Mouse (Mus musculus) spleen, adult 12 weeks (tissue): ENCODE data around the gene Zfp386.
A peak's percentile ranks its signal among the peaks of the same experiment; 100 is the strongest.
"Not testable (repeated sequence)": the region's sequence is repeated elsewhere in the genome, so short reads cannot be mapped to it uniquely, and the experiment has no call there.

ENCODE experiments used
- DNase-seq: peaks from one replicate; pipeline ENCODE4 v3.0.0; 2022; ENCODE audit warnings: low spot score

The Zfp386 gene

DNA sequence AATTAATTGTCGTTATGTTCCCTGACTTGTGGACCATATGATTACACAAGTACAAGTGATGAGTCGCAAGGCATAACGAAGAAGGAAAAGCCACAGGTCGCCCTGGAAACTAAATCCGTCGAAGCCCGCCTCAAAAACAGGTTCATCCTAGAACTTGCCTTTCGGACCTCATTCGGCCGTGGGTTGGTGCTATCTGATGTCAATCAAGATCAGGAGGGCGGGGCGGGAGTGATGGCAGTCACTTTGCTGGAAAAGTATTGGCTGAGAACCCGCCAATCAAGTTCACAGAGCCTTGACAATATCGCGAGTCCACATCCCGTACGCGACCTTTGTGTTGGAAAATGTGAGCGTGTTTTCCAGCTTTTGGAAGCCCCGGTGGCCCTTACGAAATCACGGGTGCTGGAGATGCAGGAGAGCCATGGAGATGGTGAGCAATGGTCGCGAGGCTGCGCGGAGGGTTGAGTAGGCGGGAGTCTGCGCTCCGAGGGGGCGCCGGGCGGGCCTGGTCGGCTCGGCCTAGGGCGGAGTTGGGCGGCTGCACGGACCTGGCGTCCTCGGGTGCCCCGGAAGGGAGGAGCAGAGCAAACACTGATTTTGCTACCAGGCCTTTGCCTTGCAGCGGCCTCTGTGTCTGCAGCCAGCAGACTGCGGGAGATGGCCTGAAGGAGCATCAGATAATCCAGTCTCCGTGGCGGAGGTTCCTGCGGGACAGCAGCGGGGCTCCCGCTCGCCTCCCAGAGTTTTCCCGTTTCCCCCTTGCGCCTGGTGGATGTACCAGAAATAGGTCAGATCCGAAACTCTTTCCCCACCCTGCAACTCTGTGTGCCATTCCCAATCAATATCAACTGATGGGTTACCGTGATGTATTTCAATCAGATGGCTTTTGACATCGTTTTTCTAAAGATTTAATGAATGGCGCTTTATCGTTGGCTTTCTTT lies at the start of gene Zfp386:
Gene Zfp386 (plus strand): TSS at position 285 of the 938 bp plus-strand sequence.
- DNase-seq, result peak; percentile 84

DNA sequence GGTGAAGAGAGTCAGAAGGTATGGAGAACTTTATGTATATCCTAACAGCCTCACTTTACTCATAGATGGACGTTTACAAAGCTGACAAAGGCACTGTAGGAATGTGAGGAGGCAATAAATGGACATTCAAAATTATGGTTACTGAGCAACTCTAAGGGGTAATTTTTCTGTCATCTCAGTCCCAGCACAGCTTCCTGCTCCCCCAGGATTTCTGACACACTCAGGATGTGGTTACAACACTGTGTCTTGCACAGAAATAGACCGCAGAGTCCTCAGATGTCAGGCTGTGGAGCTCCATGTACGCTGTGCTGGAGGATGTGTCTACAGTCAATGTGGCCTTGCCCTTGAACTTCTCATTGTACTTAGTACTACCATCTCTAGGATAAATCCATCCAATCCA lies 47.7 kb upstream of the Zfp386 start:
- not testable (repeated sequence) for DNase-seq

DNA sequence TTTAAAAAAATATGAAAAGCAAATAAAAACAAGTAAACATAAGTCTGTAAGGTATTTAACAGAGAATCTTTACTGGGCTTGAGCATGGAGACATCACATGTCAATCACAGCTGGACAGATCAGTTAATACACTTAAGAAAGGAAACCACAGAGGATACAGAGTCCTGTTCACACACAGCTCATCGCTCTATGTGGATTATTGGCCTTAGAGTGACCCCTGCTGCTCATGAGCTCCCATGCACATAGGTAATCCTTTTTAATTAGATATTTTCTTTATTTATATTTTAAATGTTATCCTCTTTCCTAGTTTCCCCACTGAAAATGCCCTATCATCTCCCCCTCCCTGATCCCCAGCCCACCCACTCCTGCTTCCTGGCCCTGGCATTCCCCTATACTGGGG lies 44.6 kb upstream of the Zfp386 start:
- DNase-seq, result not testable (repeated sequence)

DNA sequence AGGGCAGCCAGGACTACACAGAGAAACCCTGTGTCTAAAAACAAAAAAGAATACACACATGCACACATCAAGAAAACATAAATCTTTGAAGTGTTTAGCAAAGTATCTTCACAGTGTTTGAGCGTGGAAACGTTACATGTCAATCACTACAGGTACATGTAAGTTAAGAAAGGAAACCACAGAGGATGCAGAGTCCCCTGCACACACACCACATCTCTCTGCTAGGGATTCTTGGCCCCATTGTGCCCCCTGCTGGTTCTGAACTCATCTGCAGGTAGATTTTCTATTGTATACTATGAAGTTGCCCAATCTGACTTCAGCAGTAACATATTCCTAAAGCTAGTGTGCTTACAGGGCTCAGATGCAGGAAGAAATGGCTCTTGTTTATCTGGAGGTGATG lies 36.7 kb upstream of the Zfp386 start:
- DNase-seq, result no peak

DNA sequence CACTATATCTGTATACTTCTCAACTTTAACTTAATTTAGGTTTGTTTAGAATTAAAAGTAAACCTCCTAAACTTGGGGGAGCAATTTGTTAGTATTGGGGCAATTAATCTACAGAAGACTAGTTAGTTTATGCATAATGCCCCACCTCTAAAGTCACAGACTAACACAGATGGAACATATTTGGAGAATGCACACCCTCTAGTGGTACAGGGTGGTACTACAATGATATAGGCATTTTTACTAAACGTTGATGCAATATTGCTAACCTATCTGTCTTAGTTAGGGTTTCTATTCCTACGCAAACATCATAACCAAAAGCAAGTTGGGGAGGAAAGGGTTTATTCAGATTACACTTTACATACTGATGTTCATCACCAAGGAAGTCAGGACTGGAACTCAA lies 19.4 kb upstream of the Zfp386 start:
- no peak for DNase-seq

DNA sequence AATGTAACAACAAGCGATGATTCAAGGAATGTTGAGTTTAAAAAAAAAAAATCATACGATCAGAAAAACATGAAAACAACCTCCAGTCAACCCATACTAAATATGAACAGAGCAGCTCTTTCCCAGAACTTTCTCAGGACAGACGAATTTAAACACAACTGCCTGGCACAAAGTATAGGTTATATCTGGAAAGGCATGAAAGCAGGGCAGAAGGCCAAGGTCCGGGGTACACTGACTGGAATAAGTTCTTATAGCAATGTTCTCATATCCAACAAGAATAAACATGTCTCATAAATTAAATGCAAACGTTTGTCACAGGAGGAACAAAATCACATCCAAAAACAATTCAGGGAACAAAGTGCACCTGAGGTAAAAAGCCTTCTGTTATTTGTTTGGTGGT lies 12.2 kb upstream of the Zfp386 start:
- DNase-seq, result no peak

DNA sequence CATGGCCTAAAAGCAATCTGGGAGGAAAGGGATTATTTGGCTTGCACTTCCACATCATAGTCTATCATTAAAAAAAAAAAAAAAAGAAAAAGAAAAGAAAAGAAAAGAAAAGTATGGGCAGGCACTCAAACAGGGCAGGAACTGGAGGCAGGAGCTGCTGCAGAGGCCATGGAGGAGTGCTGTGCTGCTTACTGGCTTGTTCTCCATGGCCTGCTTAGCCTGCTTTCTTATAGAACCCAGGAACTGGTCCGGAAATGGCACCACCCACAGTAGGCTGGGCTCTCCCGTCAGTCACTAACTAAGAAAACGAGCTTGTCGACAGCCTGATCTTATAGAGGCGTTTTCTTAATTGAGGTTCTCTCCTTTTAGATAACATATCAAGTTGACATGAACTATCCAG lies 2.7 kb upstream of the Zfp386 start:
- no peak for DNase-seq

DNA sequence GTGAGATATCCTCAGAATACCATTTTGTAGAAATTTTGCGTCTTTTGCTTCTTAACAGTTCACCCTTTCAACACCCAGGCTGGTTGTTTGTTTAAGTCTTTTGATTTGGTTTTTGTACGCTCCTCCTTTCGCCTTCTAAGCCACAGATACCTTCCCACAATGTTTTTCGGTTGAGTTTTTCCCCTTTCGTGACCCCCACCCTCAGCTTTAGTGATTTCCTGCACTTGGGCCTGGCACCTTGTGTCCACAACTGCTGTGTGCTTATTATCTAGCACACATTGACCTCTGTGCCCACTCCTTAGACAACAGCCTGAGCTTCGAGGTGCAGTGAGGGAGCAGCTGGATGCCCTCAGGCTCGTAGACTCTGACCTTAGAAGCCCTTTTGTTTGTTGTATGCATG lies 1.2 kb downstream of the Zfp386 start:
- DNase-seq, result no peak

DNA sequence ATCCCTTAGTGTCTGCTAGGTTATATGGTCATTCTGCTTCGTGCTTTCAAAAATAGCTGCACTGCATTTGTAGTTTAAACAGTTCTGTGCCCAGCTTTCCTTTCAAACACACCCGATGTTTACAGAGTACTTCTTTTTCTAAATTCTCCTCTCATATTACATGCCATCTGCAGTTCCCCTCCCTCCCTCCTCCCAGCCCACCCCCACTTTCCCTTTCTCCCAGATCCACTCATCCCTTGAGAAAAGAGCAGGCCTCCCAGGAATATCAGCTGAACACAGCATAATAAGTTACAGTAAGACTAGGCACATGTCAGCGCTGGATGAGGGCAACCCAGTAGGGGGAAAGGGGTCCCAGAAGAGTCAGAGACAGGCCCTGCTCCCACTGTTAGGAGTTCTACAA lies 1.7 kb downstream of the Zfp386 start:
- no peak for DNase-seq

DNA sequence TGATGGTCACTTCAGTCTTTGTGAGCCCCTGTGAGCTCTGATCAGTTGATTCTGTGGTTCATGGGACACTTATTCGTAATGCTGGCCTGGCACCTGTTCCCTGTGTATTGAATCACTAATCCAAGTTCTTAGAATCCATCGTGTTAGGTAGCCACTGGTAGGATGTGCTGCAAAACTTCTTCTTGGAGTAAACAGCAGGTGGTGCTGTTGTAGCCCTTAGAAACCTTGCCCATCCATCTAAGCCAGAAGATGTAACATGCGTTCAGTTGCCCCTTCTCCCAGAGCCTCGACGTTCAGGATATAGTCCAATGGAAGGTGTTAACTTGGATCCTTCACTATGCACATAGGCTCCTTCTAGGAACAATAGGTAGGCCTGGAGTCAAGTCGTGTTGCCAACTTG lies 2.2 kb downstream of the Zfp386 start:
- DNase-seq, result no peak

DNA sequence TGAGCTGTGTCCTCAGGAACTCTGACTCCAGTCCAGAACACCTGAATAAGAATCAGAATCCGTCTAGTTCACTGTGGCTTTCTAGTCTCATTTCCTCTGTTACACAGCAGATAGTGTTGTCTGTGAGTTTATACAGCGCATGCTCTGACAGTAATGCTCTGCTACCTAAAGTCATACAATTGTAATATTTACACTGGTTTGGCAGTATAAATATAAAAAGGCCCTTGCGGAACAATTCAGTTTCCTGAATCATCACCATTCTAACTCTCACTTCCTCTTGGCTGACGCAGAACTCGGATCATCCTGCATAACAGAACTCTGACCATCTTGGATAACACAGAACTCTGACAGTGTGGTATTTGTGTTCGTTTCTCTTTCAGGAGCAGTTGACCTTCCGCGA lies 6.8 kb downstream of the Zfp386 start:
- DNase-seq, result no peak

DNA sequence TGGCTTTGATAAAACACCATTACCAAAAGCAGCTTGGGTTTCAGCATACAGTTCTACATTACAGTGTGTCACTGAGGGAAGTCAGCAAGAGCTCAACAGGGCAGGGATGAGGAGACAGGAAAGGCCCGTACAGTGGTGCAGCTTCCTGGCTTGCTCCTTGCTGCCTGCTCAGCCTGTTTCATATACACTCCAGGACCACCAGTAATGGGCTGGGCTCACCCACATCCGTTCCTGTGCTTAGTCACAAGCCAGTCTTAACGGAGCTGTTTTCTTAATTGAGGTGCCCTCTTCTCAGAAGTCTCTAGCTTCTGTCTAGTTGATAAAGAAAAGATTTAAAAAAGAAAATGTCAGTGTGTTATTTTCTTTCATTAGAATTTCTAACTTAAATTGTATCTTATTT lies 8.6 kb downstream of the Zfp386 start:
- no peak for DNase-seq

DNA sequence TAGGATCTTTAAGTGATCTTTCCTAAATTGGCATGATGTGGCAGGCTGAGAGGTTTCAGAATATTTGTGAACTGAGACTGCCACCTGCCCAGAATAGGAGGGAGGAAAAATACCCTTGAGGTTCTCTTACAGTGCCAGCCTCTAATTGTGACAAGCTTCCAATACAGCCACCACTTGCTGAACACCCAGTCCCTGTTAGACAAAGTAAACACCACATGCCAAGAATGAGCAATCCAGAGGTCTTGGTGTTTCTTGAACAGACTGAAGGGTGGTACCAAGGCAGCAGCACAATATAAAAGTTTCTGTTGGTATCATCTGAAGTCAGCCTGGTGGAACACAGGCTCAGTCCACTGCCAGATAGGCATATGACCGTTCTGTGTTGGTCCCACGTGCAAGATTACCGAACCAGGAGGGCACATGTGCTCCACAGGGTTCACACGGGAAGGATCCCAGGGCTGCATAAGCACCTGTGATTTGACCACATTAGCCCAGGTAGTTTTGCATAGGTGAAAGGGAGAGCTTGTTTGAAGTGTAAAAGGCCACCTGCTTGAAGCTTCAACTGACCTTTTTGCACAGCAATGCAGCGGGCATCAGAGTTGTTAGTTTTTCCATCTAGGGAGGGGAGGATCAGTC lies 14.2 kb downstream of the Zfp386 start:
- no peak for DNase-seq

DNA sequence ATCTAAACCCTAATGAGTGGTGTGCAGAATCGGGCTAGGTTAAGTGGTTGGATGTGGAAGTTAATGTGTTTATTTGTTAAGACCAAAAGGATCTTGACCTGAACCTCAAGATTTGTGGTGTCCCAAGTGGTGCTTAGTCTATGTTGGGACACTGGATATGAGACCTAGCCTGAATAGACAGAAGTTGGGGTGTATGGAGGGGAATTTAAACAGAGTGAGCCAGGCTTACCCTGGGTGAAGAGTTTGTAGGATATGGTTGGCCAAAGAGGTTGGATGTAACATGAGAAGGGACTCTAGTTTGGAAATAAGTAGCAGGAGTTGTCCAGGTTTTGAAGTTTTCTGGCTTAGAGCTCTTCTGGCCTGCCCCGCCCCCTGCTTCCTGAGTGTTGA lies 14.7 kb downstream of the Zfp386 start:
- no peak for DNase-seq

DNA sequence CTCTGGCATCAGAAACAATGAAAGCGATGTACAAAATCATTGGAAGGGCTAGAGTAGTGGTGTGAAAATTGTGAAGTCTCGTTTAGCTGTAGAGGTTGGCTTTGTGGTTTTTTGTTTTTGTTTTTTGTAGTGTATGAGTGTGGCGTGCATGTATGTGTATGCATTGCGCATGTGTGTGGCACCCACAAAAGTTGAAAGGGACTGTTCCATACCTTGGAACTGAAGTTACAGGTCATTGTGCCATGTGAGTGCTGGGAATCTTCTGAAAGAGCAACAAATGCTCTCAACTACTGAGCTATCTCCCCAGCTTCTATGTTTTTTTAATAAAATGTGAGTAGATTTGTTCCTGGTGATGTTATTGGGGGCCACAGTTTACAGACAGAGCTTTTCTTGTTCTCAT lies 15.5 kb downstream of the Zfp386 start:
- no peak for DNase-seq

DNA sequence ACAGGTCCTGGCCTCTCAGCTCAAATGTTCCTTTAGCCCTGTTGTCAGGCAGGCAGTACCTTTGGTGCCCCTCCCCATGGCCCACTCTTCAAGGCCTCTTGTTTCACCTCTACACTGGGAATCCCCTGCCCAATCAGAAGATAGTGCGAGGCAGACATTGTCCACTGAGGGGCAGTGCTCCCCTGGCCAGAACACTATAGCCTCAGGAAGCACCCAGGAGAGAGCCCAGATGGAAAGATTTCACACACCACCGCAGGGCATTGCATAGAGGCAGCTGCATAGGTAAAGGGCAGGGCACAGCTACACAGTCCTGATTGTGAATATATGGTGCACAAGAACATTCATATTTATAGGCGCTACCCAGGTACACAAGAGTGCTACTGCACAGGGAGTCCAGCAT lies 23.5 kb downstream of the Zfp386 start:
- no peak for DNase-seq

DNA sequence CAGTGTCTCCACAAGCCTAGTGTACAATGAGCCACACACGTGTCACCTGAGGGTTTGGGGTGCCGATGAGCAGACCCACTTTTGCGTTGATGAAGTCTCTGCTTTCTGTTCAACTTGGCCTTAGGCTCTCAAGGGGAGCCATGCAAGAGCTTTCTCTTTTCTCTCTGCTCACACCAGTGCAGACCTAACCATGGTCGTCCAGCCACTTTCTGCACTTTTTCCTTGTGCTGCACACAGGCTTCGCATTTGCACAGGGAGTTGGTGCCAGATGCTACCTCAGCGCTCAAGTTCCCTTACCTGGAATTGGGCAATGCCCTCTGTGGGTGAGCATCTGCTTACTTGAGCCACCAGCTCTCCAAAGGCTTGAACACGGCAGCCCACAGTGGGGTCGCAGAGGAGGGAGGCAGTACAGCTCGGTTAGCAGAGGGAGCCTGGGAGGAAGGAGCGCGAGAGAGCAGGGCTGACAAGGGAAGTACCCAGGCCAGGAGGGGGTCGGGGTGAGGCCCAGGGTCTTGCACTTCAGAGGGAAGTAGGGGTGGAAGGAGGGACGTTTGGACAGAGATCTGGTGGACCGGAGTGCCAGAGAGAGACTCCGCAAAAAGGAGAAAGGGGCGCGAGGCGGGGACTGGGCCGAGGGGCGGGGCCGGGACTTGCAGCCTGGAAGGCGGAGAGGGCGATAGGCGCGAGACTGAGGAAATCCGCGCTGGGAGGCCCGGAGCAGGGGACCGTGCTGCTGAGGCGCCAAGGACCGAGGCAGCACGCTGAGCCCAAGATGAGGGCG lies 29.7 kb downstream of the Zfp386 start, which contains the start of gene Vipr2:
Gene Vipr2 (plus strand): TSS at position 653 of the 781 bp plus-strand sequence.
- DNase-seq, result no peak

DNA sequence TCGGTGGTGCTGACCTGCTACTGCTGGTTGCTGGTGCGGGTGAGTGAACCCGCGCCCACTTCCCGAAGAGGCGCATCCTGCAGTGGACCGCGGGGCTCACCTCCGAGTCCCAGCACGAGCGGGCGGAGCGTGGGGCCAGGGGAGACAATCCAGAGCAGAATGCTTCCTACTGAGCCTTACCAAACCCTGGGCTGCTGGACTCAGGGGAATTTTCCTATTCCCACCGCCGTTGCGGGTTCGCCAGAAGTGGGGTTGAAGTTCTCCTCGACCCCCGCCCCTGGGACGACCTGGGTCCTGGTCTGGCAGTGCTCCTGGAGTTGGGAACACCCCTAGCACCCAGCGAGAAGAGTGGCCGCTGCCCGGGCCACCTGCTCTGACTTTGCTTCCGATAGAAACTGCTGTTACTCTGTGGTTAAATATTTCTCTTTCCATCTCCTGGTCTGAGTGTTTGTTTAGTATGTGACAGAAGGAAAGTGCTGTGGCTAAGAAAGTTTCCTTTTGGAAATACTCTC lies 30.4 kb downstream of the Zfp386 start:
- no peak for DNase-seq

DNA sequence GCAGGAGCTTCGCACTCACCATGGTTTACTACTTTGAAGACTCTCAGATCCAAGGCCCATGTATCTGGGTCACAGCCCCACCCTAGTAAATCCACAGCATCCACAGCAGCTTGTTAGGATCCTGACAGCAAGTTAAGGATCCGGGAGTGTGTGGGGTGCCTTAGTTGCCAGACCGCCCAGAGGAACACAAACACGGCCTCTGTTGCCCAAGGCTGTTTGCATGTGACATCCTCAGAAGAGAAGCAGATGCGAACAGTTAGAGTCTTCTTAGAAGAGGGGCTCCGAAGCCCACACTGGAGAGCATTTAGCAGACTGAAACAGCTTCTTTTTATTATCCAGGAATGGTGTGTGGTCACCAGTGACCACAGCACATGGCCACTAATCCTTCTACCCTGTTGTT lies 35.6 kb downstream of the Zfp386 start:
- no peak for DNase-seq

DNA sequence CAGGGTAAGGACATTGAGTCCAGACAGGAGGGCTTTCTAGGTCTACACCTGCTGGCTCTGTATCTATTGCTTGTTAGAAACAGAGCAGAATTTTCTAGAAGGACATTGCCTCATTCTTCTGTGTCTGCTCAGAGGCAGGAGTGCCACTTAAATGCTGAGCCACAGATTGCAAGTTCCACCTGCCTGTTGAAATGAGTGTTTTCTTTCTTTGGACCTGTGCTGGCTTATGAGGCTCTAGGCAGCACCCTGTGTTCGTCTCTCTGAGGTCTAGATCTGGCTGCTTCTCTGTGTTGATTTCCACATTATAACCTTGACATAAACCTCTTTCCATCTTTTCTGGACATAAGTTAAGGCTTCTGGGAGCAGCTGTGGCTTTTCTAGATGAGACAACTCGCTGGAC lies 36.8 kb downstream of the Zfp386 start:
- no peak for DNase-seq

DNA sequence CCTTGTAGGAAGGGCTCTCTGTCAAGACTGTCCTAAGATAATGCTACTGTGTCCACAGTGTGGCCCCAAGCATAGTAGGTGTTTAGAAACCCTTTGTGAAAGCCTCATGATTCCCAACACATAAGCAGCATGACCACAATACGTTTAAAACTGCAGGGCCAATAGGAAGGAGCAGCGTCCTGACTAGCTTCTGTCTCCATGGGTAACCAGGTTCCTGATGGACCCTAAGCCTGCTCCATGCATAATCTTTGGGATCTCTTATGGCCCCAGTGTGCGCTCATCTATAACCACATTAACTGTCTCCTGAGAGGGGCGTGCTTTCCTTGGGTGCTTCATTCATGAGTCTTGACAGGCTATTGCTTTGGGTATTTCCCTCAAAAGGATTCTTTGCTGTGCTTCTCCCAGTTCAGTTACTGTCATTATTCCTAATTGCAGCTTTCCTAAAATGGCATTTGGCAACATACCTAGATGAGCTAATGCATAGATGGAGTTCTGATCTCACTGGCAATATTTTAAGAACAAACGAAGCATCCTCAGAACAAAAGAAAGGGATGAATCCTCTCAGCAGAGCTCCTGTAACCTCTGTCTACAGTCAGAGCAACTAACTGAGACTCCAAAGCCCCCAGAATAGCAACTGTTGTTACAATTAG lies 39.6 kb downstream of the Zfp386 start:
- no peak for DNase-seq

DNA sequence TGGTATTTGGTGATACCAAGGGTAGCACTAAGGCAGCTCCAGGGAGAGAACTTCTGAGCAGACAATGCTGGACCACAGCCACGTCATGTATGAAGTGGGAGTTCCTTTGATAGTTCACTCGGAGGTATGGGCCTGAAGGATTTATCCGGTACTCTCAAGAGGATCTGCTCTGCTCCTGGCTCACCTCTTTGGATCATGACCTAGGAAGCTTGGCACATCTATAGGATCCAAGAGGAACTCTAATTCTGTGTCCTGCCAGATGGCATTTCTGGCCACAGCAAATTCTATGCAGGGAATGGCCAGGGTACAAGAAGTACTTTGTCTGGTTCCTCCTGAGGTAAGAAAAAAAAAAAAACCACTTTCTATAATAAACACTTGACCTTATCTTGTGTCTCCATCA lies 42.3 kb downstream of the Zfp386 start:
- DNase-seq, result no peak
